Mouse (Mus musculus): ENCODE results near the gene Apom. TPM values are rescaled to one million over a fixed set of nuclear protein-coding genes. Genes with fewer than 3 reads are reported as not detected.

The Apom gene
- polyA plus RNA-seq, 1 experiment from 2014 or later: 0.18 TPM

Other genes with a start within 250 kb of the Apom start
- 7.6 TPM in 2 replicates for gene C2, start 233.8 kb downstream of the Apom start, polyA plus RNA-seq (2015; fragmentation: Nextera tagmentation; extraction: Ambion mirVana)
- 38.6 and 47.9 TPM in 2 replicates for gene Ehmt2, start 233.6 kb downstream of the Apom start, polyA plus RNA-seq (2015; fragmentation: Nextera tagmentation; extraction: Ambion mirVana)
- gene Slc44a4, start 217.6 kb downstream of the Apom start, polyA plus RNA-seq (2015; fragmentation: Nextera tagmentation; extraction: Ambion mirVana): 0.57 and 0.81 TPM in 2 replicates
- gene Neu1, start 200.8 kb downstream of the Apom start, polyA plus RNA-seq (2015; fragmentation: Nextera tagmentation; extraction: Ambion mirVana): 25.7 and 28.2 TPM in 2 replicates
- gene Hspa1b, start 172.8 kb downstream of the Apom start, polyA plus RNA-seq (2015; fragmentation: Nextera tagmentation; extraction: Ambion mirVana): 0.72 and 0.83 TPM in 2 replicates
- not detected in 2 replicates for gene Gm20481, start 162.1 kb downstream of the Apom start, polyA plus RNA-seq (2015; fragmentation: Nextera tagmentation; extraction: Ambion mirVana)
- gene Hspa1a, start 159.9 kb downstream of the Apom start, polyA plus RNA-seq (2015; fragmentation: Nextera tagmentation; extraction: Ambion mirVana): 6.8 and 7.6 TPM in 2 replicates
- gene Hspa1l, start 159.3 kb downstream of the Apom start, polyA plus RNA-seq (2015; fragmentation: Nextera tagmentation; extraction: Ambion mirVana): 0.09 and 0.27 TPM in 2 replicates
- gene Lsm2, start 150.2 kb downstream of the Apom start, polyA plus RNA-seq (2015; fragmentation: Nextera tagmentation; extraction: Ambion mirVana): 179 and 197 TPM in 2 replicates
- 125 and 138 TPM in 2 replicates for gene Vars, start 131.1 kb downstream of the Apom start, polyA plus RNA-seq (2015; fragmentation: Nextera tagmentation; extraction: Ambion mirVana)
- gene Vwa7, start 115.5 kb downstream of the Apom start, polyA plus RNA-seq (2015; fragmentation: Nextera tagmentation; extraction: Ambion mirVana): 0.26 and 0.36 TPM in 2 replicates
- gene Sapcd1, start 104.0 kb downstream of the Apom start, polyA plus RNA-seq (2015; fragmentation: Nextera tagmentation; extraction: Ambion mirVana): 18.2 and 22.5 TPM in 2 replicates
- 8.9 and 13.5 TPM in 2 replicates for gene Msh5, start 85.3 kb downstream of the Apom start, polyA plus RNA-seq (2015; fragmentation: Nextera tagmentation; extraction: Ambion mirVana)
- 501 and 524 TPM in 2 replicates for gene Clic1, start 82.1 kb downstream of the Apom start, polyA plus RNA-seq (2015; fragmentation: Nextera tagmentation; extraction: Ambion mirVana)
- gene Ddah2, start 73.0 kb downstream of the Apom start, polyA plus RNA-seq (2015; fragmentation: Nextera tagmentation; extraction: Ambion mirVana): 51.6 and 57.5 TPM in 2 replicates
- gene Ly6g6c, start 66.7 kb downstream of the Apom start, polyA plus RNA-seq (2015; fragmentation: Nextera tagmentation; extraction: Ambion mirVana): 0.27 and 0.57 TPM in 2 replicates
- 0.06 and 0.08 TPM in 2 replicates for gene Mpig6b, start 65.9 kb downstream of the Apom start, polyA plus RNA-seq (2015; fragmentation: Nextera tagmentation; extraction: Ambion mirVana)
- 0.89 and 1.0 TPM in 2 replicates for gene Ly6g6e, start 55.1 kb downstream of the Apom start, polyA plus RNA-seq (2015; fragmentation: Nextera tagmentation; extraction: Ambion mirVana)
- gene Ly6g6d, start 54.0 kb downstream of the Apom start, polyA plus RNA-seq (2015; fragmentation: Nextera tagmentation; extraction: Ambion mirVana): 0.55 and 0.60 TPM in 2 replicates
- gene Ly6g6f, start 46.4 kb downstream of the Apom start, polyA plus RNA-seq (2015; fragmentation: Nextera tagmentation; extraction: Ambion mirVana): 0.12 TPM in 1 of 2 replicates, not detected in the other
- gene Abhd16a, start 42.8 kb downstream of the Apom start, polyA plus RNA-seq (2015; fragmentation: Nextera tagmentation; extraction: Ambion mirVana): 85.3 and 90.6 TPM in 2 replicates
- 0.37 TPM in 1 of 2 replicates, not detected in the other for gene Ly6g5c, start 23.8 kb downstream of the Apom start, polyA plus RNA-seq (2015; fragmentation: Nextera tagmentation; extraction: Ambion mirVana)
- gene Ly6g5b, start 16.6 kb downstream of the Apom start, polyA plus RNA-seq (2015; fragmentation: Nextera tagmentation; extraction: Ambion mirVana): 3.7 and 4.0 TPM in 2 replicates
- 26.9 and 31.2 TPM in 2 replicates for gene Gpank1, start 10.6 kb downstream of the Apom start, polyA plus RNA-seq (2015; fragmentation: Nextera tagmentation; extraction: Ambion mirVana)
- gene Csnk2b, start 10.0 kb downstream of the Apom start, polyA plus RNA-seq (2015; fragmentation: Nextera tagmentation; extraction: Ambion mirVana): 348 and 353 TPM in 2 replicates
- gene D17H6S53E, start 5.7 kb downstream of the Apom start, polyA plus RNA-seq (2015; fragmentation: Nextera tagmentation; extraction: Ambion mirVana): 11.2 and 14.7 TPM in 2 replicates
- gene Bag6, start 3.1 kb upstream of the Apom start, polyA plus RNA-seq (2015; fragmentation: Nextera tagmentation; extraction: Ambion mirVana): 42.3 and 48.0 TPM in 2 replicates
- gene Prrc2a, start 32.8 kb upstream of the Apom start, polyA plus RNA-seq (2015; fragmentation: Nextera tagmentation; extraction: Ambion mirVana): 81.3 and 113 TPM in 2 replicates
- 45.2 and 47.2 TPM in 2 replicates for gene Aif1, start 44.0 kb upstream of the Apom start, polyA plus RNA-seq (2015; fragmentation: Nextera tagmentation; extraction: Ambion mirVana)
- 35.3 and 41.8 TPM in 2 replicates for gene Lst1, start 56.4 kb upstream of the Apom start, polyA plus RNA-seq (2015; fragmentation: Nextera tagmentation; extraction: Ambion mirVana)
- 144 and 167 TPM in 2 replicates for gene Ltb, start 62.4 kb upstream of the Apom start, polyA plus RNA-seq (2015; fragmentation: Nextera tagmentation; extraction: Ambion mirVana)
- gene Tnf, start 70.0 kb upstream of the Apom start, polyA plus RNA-seq (2015; fragmentation: Nextera tagmentation; extraction: Ambion mirVana): 4.2 and 5.7 TPM in 2 replicates
- 4.4 and 4.7 TPM in 2 replicates for gene Lta, start 73.3 kb upstream of the Apom start, polyA plus RNA-seq (2015; fragmentation: Nextera tagmentation; extraction: Ambion mirVana)
- gene Gm16181, start 88.8 kb upstream of the Apom start, polyA plus RNA-seq (2015; fragmentation: Nextera tagmentation; extraction: Ambion mirVana): 0.26 and 0.69 TPM in 2 replicates
- gene Atp6v1g2, start 101.6 kb upstream of the Apom start, polyA plus RNA-seq (2015; fragmentation: Nextera tagmentation; extraction: Ambion mirVana): 1.3 and 1.8 TPM in 2 replicates
- 14.0 and 16.8 TPM in 2 replicates for gene Nfkbil1, start 103.7 kb upstream of the Apom start, polyA plus RNA-seq (2015; fragmentation: Nextera tagmentation; extraction: Ambion mirVana)
- gene Ddx39b, start 109.7 kb upstream of the Apom start, polyA plus RNA-seq (2015; fragmentation: Nextera tagmentation; extraction: Ambion mirVana): 423 and 446 TPM in 2 replicates
- 441 and 555 TPM in 2 replicates for gene H2-D1, start 130.7 kb upstream of the Apom start, polyA plus RNA-seq (2015; fragmentation: Nextera tagmentation; extraction: Ambion mirVana)
- 1.4 and 1.9 TPM in 2 replicates for gene H2-Q1, start 188.4 kb upstream of the Apom start, polyA plus RNA-seq (2015; fragmentation: Nextera tagmentation; extraction: Ambion mirVana)
- 68.4 and 69.8 TPM in 2 replicates for gene H2-Q2, start 210.2 kb upstream of the Apom start, polyA plus RNA-seq (2015; fragmentation: Nextera tagmentation; extraction: Ambion mirVana)
- gene H2-Q4, start 247.6 kb upstream of the Apom start, polyA plus RNA-seq (2015; fragmentation: Nextera tagmentation; extraction: Ambion mirVana): 15.1 and 18.4 TPM in 2 replicates